Mouse (Mus musculus) MEL (cell line): ENCODE data around the gene Retreg1. TPM values are rescaled to one million over a fixed set of nuclear protein-coding genes. Genes with fewer than 3 reads are reported as not detected.

Experiments
- DNase-seq: peaks from one replicate; pipeline ENCODE4 v3.0.0; 2011; ENCODE audit warnings: low read depth, low spot score
- H3K27ac ChIP-seq: 2 replicates; pipeline ENCODE4 v1.5.1; 2012; ENCODE audit warnings: low read depth, mild to moderate bottlenecking, control low read depth, low read length, moderate library complexity; ENCODE audit not compliant: control insufficient read depth
- H3K27me3 ChIP-seq, 2 experiments: fragments of 150-350 bp in 1 of 2; sonication (generic) in 1 of 2; 2 replicates each; pipeline ENCODE4 v1.6.1; 2012; ENCODE audit warnings: low read length in 2 of 2, mild to moderate bottlenecking in 2 of 2, improper control_type of control experiment in 1 of 2, moderate library complexity in 1 of 2; ENCODE audit not compliant: insufficient read depth in 2 of 2, control insufficient read depth in 1 of 2
- H3K36me3 ChIP-seq, 2 experiments: 2 replicates each; pipeline ENCODE4 v1.6.1; 2012 to 2014; ENCODE audit warnings: low read length in 2 of 2, improper control_type of control experiment in 1 of 2, inconsistent platforms in 1 of 2, mild to moderate bottlenecking in 1 of 2; ENCODE audit not compliant: insufficient read depth in 2 of 2, control insufficient read depth in 1 of 2
- H3K4me1 ChIP-seq, 2 experiments: fragments of 150-350 bp in 1 of 2; sonication (generic) in 1 of 2; 2 replicates each; pipeline ENCODE4 v1.6.1; 2012; ENCODE audit warnings: low read length in 2 of 2, improper control_type of control experiment in 1 of 2, mild to moderate bottlenecking in 1 of 2; ENCODE audit not compliant: insufficient read depth in 2 of 2, control insufficient read depth in 1 of 2
- H3K4me3 ChIP-seq, 2 experiments: fragments of 150-350 bp in 1 of 2; sonication (generic) in 1 of 2; 2 replicates each; pipeline ENCODE4 v1.5.1; 2012; ENCODE audit warnings: low read depth in 2 of 2, low read length in 2 of 2, mild to moderate bottlenecking in 2 of 2, moderate library complexity in 2 of 2, control low read depth in 1 of 2, improper control_type of control experiment in 1 of 2; ENCODE audit not compliant: control insufficient read depth in 1 of 2, insufficient read depth in 1 of 2
- H3K79me2 ChIP-seq: 2 replicates; pipeline ENCODE4 v1.6.1; 2012; ENCODE audit warnings: mild to moderate bottlenecking, low read length, moderate library complexity; ENCODE audit not compliant: control insufficient read depth, poor library complexity, insufficient read depth
- H3K9ac ChIP-seq: 2 replicates; pipeline ENCODE4 v1.6.1; 2012; ENCODE audit warnings: low read depth, mild to moderate bottlenecking, control low read depth, low read length, moderate library complexity; ENCODE audit not compliant: control insufficient read depth, poor library complexity, severe bottlenecking
- H3K9me3 ChIP-seq: fragments of 150-350 bp; sonication (generic); replicated peaks from 2 replicates; pipeline ENCODE4 v1.6.1; 2012; ENCODE audit warnings: mild to moderate bottlenecking, low read length, improper control_type of control experiment, moderate library complexity; ENCODE audit not compliant: insufficient read depth
- BHLHE40 ChIP-seq: IDR thresholded peaks from 2 replicates; pipeline ENCODE4 v1.6.1; 2012; ENCODE audit warnings: low read depth, mild to moderate bottlenecking, inconsistent platforms, low read length, improper control_type of control experiment, borderline replicate concordance
- CHD2 ChIP-seq: IDR thresholded peaks from 2 replicates; pipeline ENCODE4 v1.6.1; 2011; ENCODE audit warnings: low read length, improper control_type of control experiment
- E2F4 ChIP-seq: IDR thresholded peaks from 2 replicates; pipeline ENCODE4 v1.6.1; 2011; ENCODE audit warnings: low read depth, low read length, improper control_type of control experiment, borderline replicate concordance
- ELF1 ChIP-seq: IDR thresholded peaks from 2 replicates; pipeline ENCODE4 v1.6.1; 2014; ENCODE audit warnings: low read depth, mild to moderate bottlenecking, inconsistent platforms, low read length, improper control_type of control experiment, moderate library complexity
- EP300 ChIP-seq, 2 experiments: IDR thresholded peaks; 2 replicates each; pipeline ENCODE4 v1.6.1; 2011; ENCODE audit warnings: improper control_type of control experiment in 2 of 2, low read length in 2 of 2, low read depth in 1 of 2, mild to moderate bottlenecking in 1 of 2
- ETS1 ChIP-seq: IDR thresholded peaks from 2 replicates; pipeline ENCODE4 v1.6.1; 2012; ENCODE audit warnings: low read depth, mild to moderate bottlenecking, inconsistent platforms, low read length, improper control_type of control experiment, moderate library complexity
- GATA1 ChIP-seq: IDR thresholded peaks from 2 replicates; pipeline ENCODE4 v1.6.1; 2011; ENCODE audit warnings: low read depth, low read length, improper control_type of control experiment
- HCFC1 ChIP-seq: IDR thresholded peaks from 2 replicates; pipeline ENCODE4 v1.6.1; 2012; ENCODE audit warnings: low read depth, mild to moderate bottlenecking, inconsistent platforms, low read length, improper control_type of control experiment, moderate library complexity
- KAT2A ChIP-seq: conservative IDR thresholded peaks from 2 replicates; pipeline ENCODE4 v1.6.1; 2012; ENCODE audit warnings: low read depth, low read length, improper control_type of control experiment, inconsistent platforms
- MAX ChIP-seq: IDR thresholded peaks from 2 replicates; pipeline ENCODE4 v1.6.1; 2011; ENCODE audit warnings: low read length, improper control_type of control experiment
- MEF2A ChIP-seq: IDR thresholded peaks from 2 replicates; pipeline ENCODE4 v1.6.1; 2014; ENCODE audit warnings: low read depth, mild to moderate bottlenecking, inconsistent platforms, low read length, improper control_type of control experiment; ENCODE audit not compliant: poor library complexity, insufficient replicate concordance, severe bottlenecking; ENCODE audit errors: extremely low read depth
- MYC ChIP-seq: IDR thresholded peaks from 2 replicates; pipeline ENCODE4 v1.6.1; 2011; ENCODE audit warnings: low read depth, mild to moderate bottlenecking, low read length, improper control_type of control experiment, moderate library complexity
- POLR2A ChIP-seq, 2 experiments: IDR thresholded peaks; 2 replicates each; pipeline ENCODE4 v1.6.1; 2011 to 2012; ENCODE audit warnings: low read length in 2 of 2, mild to moderate bottlenecking in 2 of 2, control low read depth in 1 of 2, improper control_type of control experiment in 1 of 2, low read depth in 1 of 2, moderate library complexity in 1 of 2; ENCODE audit not compliant: control insufficient read depth in 1 of 2, insufficient read depth in 1 of 2, poor library complexity in 1 of 2
- SIN3A ChIP-seq: IDR thresholded peaks from 2 replicates; pipeline ENCODE4 v1.6.1; 2012; ENCODE audit warnings: low read length, improper control_type of control experiment, inconsistent platforms
- SMC3 ChIP-seq: IDR thresholded peaks from 2 replicates; pipeline ENCODE4 v1.6.1; 2011; ENCODE audit warnings: low read depth, low read length, improper control_type of control experiment
- UBTF ChIP-seq: IDR thresholded peaks from 2 replicates; pipeline ENCODE4 v1.6.1; 2012; ENCODE audit warnings: low read depth, mild to moderate bottlenecking, inconsistent platforms, low read length, improper control_type of control experiment, moderate library complexity, borderline replicate concordance; ENCODE audit not compliant: insufficient read depth
- ZC3H11A ChIP-seq: IDR thresholded peaks from 2 replicates; pipeline ENCODE4 v1.6.1; 2012; ENCODE audit warnings: low read depth, mild to moderate bottlenecking, inconsistent platforms, low read length, improper control_type of control experiment
- ZKSCAN1 ChIP-seq: IDR thresholded peaks from 2 replicates; pipeline ENCODE4 v1.6.1; 2012; ENCODE audit warnings: low read depth, mild to moderate bottlenecking, inconsistent platforms, low read length, improper control_type of control experiment, moderate library complexity
- polyA plus RNA-seq, 2 experiments: library from polyadenylated mRNA; stranded (reverse) in 1 of 2; unstranded in 1 of 2; fragments of >175 nt in 1 of 2; fragments of >200 nt in 1 of 2; gene quantifications; 2 replicates each; pipeline versions ENCODE4 v1.2.1 to v1.2.4; 2012; ENCODE audit warnings: low replicate concordance in 2 of 2, low read depth in 1 of 2; ENCODE audit not compliant: insufficient read length in 2 of 2, insufficient read depth in 1 of 2, missing spikeins in 1 of 2
- total RNA-seq: library from RNA; depleted of rRNA; stranded (reverse); fragments of 300-350 nt; gene quantifications from 2 replicates; pipeline ENCODE4 v1.2.3, GENCODE M21; 2012

Gene Retreg1
- total and polyA plus RNA-seq, 3 experiments = 3.1 to 7.6 TPM; not detected in 1

GRCm38 (mm10) chr15:25876601-25877161, 33.7 kb downstream of the Retreg1 start:
- H3K9me3 ChIP-seq = no peaks in the 10 kb centered on the region
- DNase-seq = no peak
- H3K9ac ChIP-seq = no peak overlapping the region
- H3K4me3 ChIP-seq = no peak overlapping the region
- H3K36me3 ChIP-seq = no peaks in the 10 kb centered on the region
- H3K27me3 ChIP-seq = no peaks in the 10 kb centered on the region
- no peak overlapping the region for H3K27ac ChIP-seq
- H3K79me2 ChIP-seq = no peaks in the 10 kb centered on the region
- TF ChIP-seq HCFC1 (no peak), POLR2A (IDR thresholded peaks at IDR 0.05; ENCODE audit: control insufficient read depth in 1 of 2, insufficient read depth in 1 of 2, low read depth in 1 of 2, low read length in 2 of 2, poor library complexity in 1 of 2) (no peak), ZC3H11A (no peak), SMC3 (no peak)
- no peaks in the 10 kb centered on the region for H3K4me1 ChIP-seq

- no peaks in the 10 kb centered on the region for H3K36me3 ChIP-seq
- no peaks in the 10 kb centered on the region for H3K4me1 ChIP-seq
- no peaks in the 10 kb centered on the region for H3K27me3 ChIP-seq
- no peak overlapping the region for H3K27ac ChIP-seq
- H3K9me3 ChIP-seq = no peaks in the 10 kb centered on the region
- H3K79me2 ChIP-seq = no peaks in the 10 kb centered on the region
- no peak overlapping the region for H3K9ac ChIP-seq
- no peak for DNase-seq
- no peak for TF ChIP-seq SIN3A
- TF ChIP-seq E2F4 = no peak
- no peak for TF ChIP-seq CHD2
- TF ChIP-seq KAT2A = no peak
- no peak for TF ChIP-seq MEF2A
- TF ChIP-seq ELF1 = no peak
- TF ChIP-seq UBTF = no peak
- TF ChIP-seq SMC3 = no peak
- no peak for TF ChIP-seq ZKSCAN1
- no peak for TF ChIP-seq BHLHE40
- TF ChIP-seq EP300 (IDR thresholded peaks at IDR 0.05; ENCODE audit: low read depth in 1 of 2, low read length in 2 of 2) = no peak
- TF ChIP-seq GATA1 = no peak
- no peak for TF ChIP-seq POLR2A (IDR thresholded peaks at IDR 0.05; ENCODE audit: control insufficient read depth in 1 of 2, insufficient read depth in 1 of 2, low read depth in 1 of 2, low read length in 2 of 2, poor library complexity in 1 of 2)
- no peak for TF ChIP-seq ETS1
- no peak for TF ChIP-seq MAX
- TF ChIP-seq MYC = no peak
- H3K4me3 ChIP-seq = no peak overlapping the region
Measured at GRCm38 (mm10) chr15:25877798-25878197, 34.8 kb downstream of the Retreg1 start.
